Mouse (Mus musculus): Measurements from ENCODE around the gene Mkrn1. TPM values are rescaled to one million over a fixed set of nuclear protein-coding genes. Genes with fewer than 3 reads are reported as not detected.
"Not testable (repeated sequence)": the region's sequence is repeated elsewhere in the genome, so short reads cannot be mapped to it uniquely, and the experiment has no call there.

Gene Mkrn1
- polyA plus RNA-seq, 1 experiment from 2014 or later = 84.9 TPM

GRCm38 (mm10) chr6:39437519-39437918 lies 17.3 kb upstream of the Mkrn1 start:
- not testable (repeated sequence) for H3K79me2 ChIP-seq (ENCODE audit: inconsistent target); H3K36me3 ChIP-seq (ENCODE audit: inconsistent target); H3K27ac ChIP-seq; H3K4me3 ChIP-seq (ENCODE audit: inconsistent target)
- 96% methylated on average over 6 of the region's 6 CpGs for WGBS (ENCODE audit: missing documents)

GRCm38 (mm10) chr6:39435875-39436274 lies 15.6 kb upstream of the Mkrn1 start:
- no peaks in the 10 kb centered on the region for H3K36me3 ChIP-seq (ENCODE audit: inconsistent target)
- H3K27ac ChIP-seq = no peak overlapping the region
- WGBS (ENCODE audit: missing documents) = 94% methylated on average over 5 of the region's 5 CpGs
- H3K79me2 ChIP-seq (ENCODE audit: inconsistent target) = no peaks in the 10 kb centered on the region
- H3K4me3 ChIP-seq (ENCODE audit: inconsistent target) = no peak overlapping the region

- no peak overlapping the region for H3K27ac ChIP-seq
- 95% methylated on average over 2 of the region's 2 CpGs for WGBS (ENCODE audit: missing documents)
- H3K79me2 ChIP-seq (ENCODE audit: inconsistent target) = no peaks in the 10 kb centered on the region
- no peaks in the 10 kb centered on the region for H3K36me3 ChIP-seq (ENCODE audit: inconsistent target)
- no peak overlapping the region for H3K4me3 ChIP-seq (ENCODE audit: inconsistent target)
These were observed 14.7 kb upstream of the Mkrn1 start for GRCm38 (mm10) chr6:39434886-39435492.

GRCm38 (mm10) chr6:39434111-39434885 lies 14.0 kb upstream of the Mkrn1 start:
- Histone ChIP-seq H3K4me3 (ENCODE audit: inconsistent target) (no peak overlapping the region), H3K27ac (no peak overlapping the region), H3K36me3 (ENCODE audit: inconsistent target) (no peaks in the 10 kb centered on the region), H3K79me2 (ENCODE audit: inconsistent target) (no peaks in the 10 kb centered on the region)
- whole genome bisulfite sequencing (ENCODE audit: missing documents) = 96% methylated on average over 2 of the region's 2 CpGs

- H3K36me3 ChIP-seq (ENCODE audit: inconsistent target) = no peaks in the 10 kb centered on the region
- H3K4me3 ChIP-seq (ENCODE audit: inconsistent target) = no peak overlapping the region
- H3K27ac ChIP-seq = no peak overlapping the region
- no peaks in the 10 kb centered on the region for H3K79me2 ChIP-seq (ENCODE audit: inconsistent target)
These were observed 13.4 kb upstream of the Mkrn1 start for GRCm38 (mm10) chr6:39433701-39434100.

GRCm38 (mm10) chr6:39433174-39433573 lies 12.9 kb upstream of the Mkrn1 start:
- Histone ChIP-seq H3K4me3 (ENCODE audit: inconsistent target) (no peak overlapping the region), H3K79me2 (ENCODE audit: inconsistent target) (no peaks in the 10 kb centered on the region), H3K36me3 (ENCODE audit: inconsistent target) (no peaks in the 10 kb centered on the region), H3K27ac (no peak overlapping the region)
- WGBS (ENCODE audit: missing documents) = 91% methylated on average over 4 of the region's 4 CpGs

GRCm38 (mm10) chr6:39430722-39431121 lies 10.5 kb upstream of the Mkrn1 start:
- no peak overlapping the region for H3K27ac ChIP-seq
- 54% methylated on average over 11 of the region's 11 CpGs for WGBS (ENCODE audit: missing documents)
- H3K4me3 ChIP-seq (ENCODE audit: inconsistent target) = no peak overlapping the region
- no peaks in the 10 kb centered on the region for H3K36me3 ChIP-seq (ENCODE audit: inconsistent target)
- H3K79me2 ChIP-seq (ENCODE audit: inconsistent target) = no peaks in the 10 kb centered on the region

- H3K4me3 ChIP-seq (ENCODE audit: inconsistent target) = no peak overlapping the region
- 83% methylated on average over 6 of the region's 6 CpGs for WGBS (ENCODE audit: missing documents)
- H3K27ac ChIP-seq = no peak overlapping the region
- H3K36me3 ChIP-seq (ENCODE audit: inconsistent target) = no peaks in the 10 kb centered on the region
- H3K79me2 ChIP-seq (ENCODE audit: inconsistent target) = no peaks in the 10 kb centered on the region
These were observed 8.9 kb upstream of the Mkrn1 start for GRCm38 (mm10) chr6:39429007-39429788.

- no peaks in the 10 kb centered on the region for H3K36me3 ChIP-seq (ENCODE audit: inconsistent target)
- no peak overlapping the region for H3K27ac ChIP-seq
- no peak overlapping the region for H3K4me3 ChIP-seq (ENCODE audit: inconsistent target)
- no peaks in the 10 kb centered on the region for H3K79me2 ChIP-seq (ENCODE audit: inconsistent target)
- 89% methylated on average over 3 of the region's 4 CpGs for WGBS (ENCODE audit: missing documents)
These were observed 7.2 kb upstream of the Mkrn1 start for GRCm38 (mm10) chr6:39427276-39428003.

GRCm38 (mm10) chr6:39426725-39427124 lies 6.5 kb upstream of the Mkrn1 start:
- Histone ChIP-seq H3K36me3 (ENCODE audit: inconsistent target) (no peaks in the 10 kb centered on the region), H3K79me2 (ENCODE audit: inconsistent target) (no peaks in the 10 kb centered on the region), H3K4me3 (ENCODE audit: inconsistent target) (no peak overlapping the region), H3K27ac (no peak overlapping the region)
- WGBS (ENCODE audit: missing documents) = 100% methylated on average over 1 of the region's 4 CpGs

GRCm38 (mm10) chr6:39425181-39425580 lies 4.9 kb upstream of the Mkrn1 start:
- Histone ChIP-seq H3K79me2 (ENCODE audit: inconsistent target) (no peaks in the 10 kb centered on the region), H3K27ac (no peak overlapping the region), H3K4me3 (ENCODE audit: inconsistent target) (no peak overlapping the region), H3K36me3 (ENCODE audit: inconsistent target) (no peaks in the 10 kb centered on the region)
- WGBS (ENCODE audit: missing documents) = 86% methylated on average over 2 of the region's 2 CpGs

- H3K4me3 ChIP-seq (ENCODE audit: inconsistent target) = no peak overlapping the region
- WGBS (ENCODE audit: missing documents) = 95% methylated on average over 7 of the region's 7 CpGs
- H3K27ac ChIP-seq = no peak overlapping the region
- no peaks in the 10 kb centered on the region for H3K36me3 ChIP-seq (ENCODE audit: inconsistent target)
- H3K79me2 ChIP-seq (ENCODE audit: inconsistent target) = peaks cover 10% of the 10 kb centered on the region
These were observed 3.4 kb upstream of the Mkrn1 start for GRCm38 (mm10) chr6:39423686-39424085.

GRCm38 (mm10) chr6:39423130-39423551 lies 2.9 kb upstream of the Mkrn1 start:
- 86% methylated on average over 6 of the region's 6 CpGs for WGBS (ENCODE audit: missing documents)
- Histone ChIP-seq H3K27ac (no peak overlapping the region), H3K4me3 (ENCODE audit: inconsistent target) (no peak overlapping the region), H3K36me3 (ENCODE audit: inconsistent target) (no peaks in the 10 kb centered on the region), H3K79me2 (ENCODE audit: inconsistent target) (peaks cover 15% of the 10 kb centered on the region)

GRCm38 (mm10) chr6:39420867-39421266 lies 605 bp upstream of the Mkrn1 start:
- Histone ChIP-seq H3K79me2 (ENCODE audit: inconsistent target) (peaks cover 38% of the 10 kb centered on the region), H3K27ac (no peak overlapping the region), H3K36me3 (ENCODE audit: inconsistent target) (no peaks in the 10 kb centered on the region), H3K4me3 (ENCODE audit: inconsistent target) (no peak overlapping the region)
- WGBS (ENCODE audit: missing documents) = 88% methylated on average over 4 of the region's 4 CpGs

Data from macrophage (primary cell).